Mouse (Mus musculus) intestine, embryonic 15.5 days (tissue): ENCODE measurements at regions not wholly inside any gene's neighbourhood (a gene's known extent, or its start where the extent isn't known, plus 50 kb on each side); places are given as distances from the start of the nearest gene placed in this dataset.
A peak's percentile ranks its signal among the peaks of the same experiment; 100 is the strongest.

ENCODE experiments used
- ATAC-seq: fragments of 200-750 bp; cut with Nextera tagmentation; 2 replicates; pipeline ENCODE4 v1.8.0; 2017; ENCODE audit warnings: moderate TSS enrichment, moderate library complexity
- H3K27ac ChIP-seq: fragments of 300-500 bp; sonication (generic); 2 replicates; pipeline ENCODE4 v1.5.1; 2015; ENCODE audit warnings: mild to moderate bottlenecking, inconsistent platforms
- H3K27me3 ChIP-seq: fragments of 300-500 bp; sonication (generic); replicated peaks from 2 replicates; pipeline ENCODE4 v1.6.1; 2015; ENCODE audit warnings: inconsistent platforms
- H3K36me3 ChIP-seq: fragments of 300-500 bp; sonication (generic); 2 replicates; pipeline ENCODE4 v1.6.1; 2015; ENCODE audit warnings: inconsistent platforms
- H3K4me1 ChIP-seq: fragments of 300-500 bp; sonication (generic); replicated peaks from 2 replicates; pipeline ENCODE4 v1.6.1; 2015; ENCODE audit warnings: inconsistent platforms
- H3K4me2 ChIP-seq: fragments of 300-500 bp; sonication (generic); replicated peaks from 2 replicates; pipeline ENCODE4 v1.6.1; 2015; ENCODE audit warnings: mild to moderate bottlenecking, inconsistent platforms
- H3K4me3 ChIP-seq: fragments of 300-500 bp; sonication (generic); replicated peaks from 2 replicates; pipeline ENCODE4 v1.5.1; 2015; ENCODE audit warnings: inconsistent platforms
- H3K9ac ChIP-seq: fragments of 300-500 bp; sonication (generic); 2 replicates; pipeline ENCODE4 v1.6.1; 2015; ENCODE audit warnings: inconsistent platforms
- H3K9me3 ChIP-seq: fragments of 300-500 bp; sonication (generic); 2 replicates; pipeline ENCODE4 v1.6.1; 2016; ENCODE audit warnings: inconsistent platforms
- WGBS: fragments of 180-500 bp; shearing (Covaris S2); methylation state at CpG from one replicate; pipeline ENCODE4 v1.1.7; 2015; 5-methylcytosine and 5-hydroxymethylcytosine counted together

GRCm38 (mm10) chr1:165050176-165050575, 110.4 kb downstream of the Tbx19 start:
- H3K4me1 ChIP-seq: peaks cover 10% of the 10 kb centered on the region
- WGBS: 76% methylated on average over 4 of the region's 4 CpGs
- H3K4me2 ChIP-seq: no peak overlapping the region
- no peaks in the 10 kb centered on the region for H3K36me3 ChIP-seq
- H3K27ac ChIP-seq: no peak overlapping the region
- no peak overlapping the region for H3K9ac ChIP-seq
- no peak overlapping the region for H3K4me3 ChIP-seq
- H3K9me3 ChIP-seq: no peaks in the 10 kb centered on the region
- no peak for ATAC-seq
- no peaks in the 10 kb centered on the region for H3K27me3 ChIP-seq

GRCm38 (mm10) chr1:165046637-165047036, 111.3 kb upstream of the Xcl1 start:
- Histone ChIP-seq H3K9ac (no peak overlapping the region; the same call in 1 of the 2 replicates), H3K4me2 (peak overlapping the region; percentile 40; the same call in 1 of the 2 replicates), H3K27ac (peak overlapping the region; percentile 83), H3K36me3 (no peaks in the 10 kb centered on the region), H3K4me3 (no peak overlapping the region), H3K9me3 (no peaks in the 10 kb centered on the region), H3K4me1 (peaks cover 10% of the 10 kb centered on the region), H3K27me3 (no peaks in the 10 kb centered on the region)
- 8% methylated on average over 7 of the region's 7 CpGs for WGBS
- peak; percentile 97 for ATAC-seq

DNA sequence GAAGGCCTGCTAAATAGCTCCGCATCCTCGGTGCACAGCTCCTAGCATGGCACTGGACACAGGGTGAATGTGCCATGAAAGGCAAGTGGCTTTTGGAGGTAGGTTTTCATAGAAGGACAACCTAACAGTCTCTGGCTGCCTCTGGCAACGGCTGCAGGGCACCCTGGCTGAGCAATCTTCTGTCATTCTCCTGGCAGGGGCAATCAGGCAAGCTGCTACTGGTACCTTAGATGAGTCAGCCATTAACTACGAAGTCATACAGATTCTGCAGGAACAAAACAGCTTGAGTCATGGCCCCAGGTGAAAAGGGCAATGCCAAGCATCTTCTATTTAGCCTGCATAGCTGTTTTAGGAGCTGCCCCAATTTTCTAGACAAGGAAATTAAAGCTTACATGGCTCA, 110.7 kb upstream of the Xcl1 start:
- H3K27me3 ChIP-seq: no peaks in the 10 kb centered on the region
- H3K36me3 ChIP-seq: no peaks in the 10 kb centered on the region
- peak overlapping the region; percentile 29; the same call in 1 of the 2 replicates for H3K27ac ChIP-seq
- peak; percentile 55 for ATAC-seq
- H3K9ac ChIP-seq: no peak overlapping the region
- H3K4me1 ChIP-seq: peaks cover 10% of the 10 kb centered on the region
- no peak overlapping the region for H3K4me3 ChIP-seq
- 51% methylated on average over 4 of the region's 4 CpGs for WGBS
- H3K4me2 ChIP-seq: no peak overlapping the region
- H3K9me3 ChIP-seq: no peaks in the 10 kb centered on the region

GRCm38 (mm10) chr1:165043361-165043760, 108.0 kb upstream of the Xcl1 start:
- H3K9me3 ChIP-seq: no peaks in the 10 kb centered on the region
- no peak overlapping the region for H3K4me3 ChIP-seq
- no peaks in the 10 kb centered on the region for H3K36me3 ChIP-seq
- H3K27me3 ChIP-seq: no peaks in the 10 kb centered on the region
- no peak for ATAC-seq
- no peak overlapping the region for H3K4me2 ChIP-seq
- H3K27ac ChIP-seq: no peak overlapping the region
- peaks cover 10% of the 10 kb centered on the region for H3K4me1 ChIP-seq
- H3K9ac ChIP-seq: no peak overlapping the region
- WGBS: 50% methylated on average over 3 of the region's 3 CpGs

- Histone ChIP-seq H3K27ac (no peak overlapping the region), H3K9me3 (no peaks in the 10 kb centered on the region), H3K4me3 (no peak overlapping the region), H3K36me3 (no peaks in the 10 kb centered on the region), H3K4me2 (no peak overlapping the region), H3K9ac (no peak overlapping the region), H3K4me1 (peaks cover 10% of the 10 kb centered on the region), H3K27me3 (no peaks in the 10 kb centered on the region)
- 81% methylated on average over 2 of the region's 2 CpGs for WGBS
- no peak for ATAC-seq
These were observed 106.8 kb upstream of the Xcl1 start for GRCm38 (mm10) chr1:165042105-165042504.

DNA sequence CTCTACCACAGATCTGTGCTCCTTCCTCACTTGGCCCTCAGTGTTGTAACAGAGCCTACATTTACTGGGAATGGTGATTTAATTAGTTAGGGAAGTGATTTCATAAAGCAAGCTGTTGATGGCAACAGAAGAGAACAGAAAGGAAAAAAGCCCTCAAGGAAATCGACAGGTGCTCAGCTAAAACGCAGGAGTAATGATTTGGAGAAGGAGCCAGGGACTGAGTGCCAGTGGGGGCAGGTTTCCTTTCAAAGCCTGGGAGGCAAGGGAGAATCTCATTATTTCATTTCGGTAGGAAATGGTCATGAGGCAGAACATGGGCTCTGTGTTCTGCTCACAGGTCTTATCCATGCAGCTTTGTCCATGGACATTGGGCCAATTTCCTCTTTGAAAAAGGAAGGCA, 101.3 kb upstream of the Xcl1 start:
- 74% methylated on average over 3 of the region's 3 CpGs for WGBS
- H3K36me3 ChIP-seq: no peaks in the 10 kb centered on the region
- no peaks in the 10 kb centered on the region for H3K27me3 ChIP-seq
- no peaks in the 10 kb centered on the region for H3K4me1 ChIP-seq
- H3K4me2 ChIP-seq: no peak overlapping the region
- ATAC-seq: no peak
- H3K27ac ChIP-seq: no peak overlapping the region
- no peak overlapping the region for H3K9ac ChIP-seq
- no peak overlapping the region for H3K4me3 ChIP-seq
- H3K9me3 ChIP-seq: no peaks in the 10 kb centered on the region

DNA sequence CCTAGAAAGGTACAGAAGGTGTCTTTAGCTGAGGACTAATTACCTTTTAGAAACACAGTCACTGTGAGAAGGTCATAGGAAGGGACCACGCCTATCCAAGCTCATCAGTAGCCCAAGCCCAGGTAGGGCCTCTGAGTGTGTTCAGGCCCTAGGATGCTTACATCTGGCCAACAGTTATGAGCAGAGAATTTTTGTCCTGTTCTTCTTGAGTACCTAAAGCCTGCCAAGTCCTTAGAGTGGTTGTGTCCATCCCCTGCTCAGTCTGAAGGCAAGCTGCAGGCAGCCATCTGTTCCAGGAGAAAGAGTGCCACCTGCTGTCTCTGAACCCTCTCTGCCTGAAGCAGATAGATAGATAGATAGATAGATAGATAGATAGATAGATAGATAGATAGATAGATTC, 100.3 kb upstream of the Xcl1 start:
- no peaks in the 10 kb centered on the region for H3K9me3 ChIP-seq
- WGBS: 77% methylated on average over 1 of the region's 1 CpGs
- peak; percentile 62 for ATAC-seq
- H3K27me3 ChIP-seq: no peaks in the 10 kb centered on the region
- no peak overlapping the region for H3K4me2 ChIP-seq
- H3K9ac ChIP-seq: no peak overlapping the region
- H3K4me3 ChIP-seq: no peak overlapping the region
- H3K27ac ChIP-seq: no peak overlapping the region
- H3K36me3 ChIP-seq: no peaks in the 10 kb centered on the region
- no peaks in the 10 kb centered on the region for H3K4me1 ChIP-seq

DNA sequence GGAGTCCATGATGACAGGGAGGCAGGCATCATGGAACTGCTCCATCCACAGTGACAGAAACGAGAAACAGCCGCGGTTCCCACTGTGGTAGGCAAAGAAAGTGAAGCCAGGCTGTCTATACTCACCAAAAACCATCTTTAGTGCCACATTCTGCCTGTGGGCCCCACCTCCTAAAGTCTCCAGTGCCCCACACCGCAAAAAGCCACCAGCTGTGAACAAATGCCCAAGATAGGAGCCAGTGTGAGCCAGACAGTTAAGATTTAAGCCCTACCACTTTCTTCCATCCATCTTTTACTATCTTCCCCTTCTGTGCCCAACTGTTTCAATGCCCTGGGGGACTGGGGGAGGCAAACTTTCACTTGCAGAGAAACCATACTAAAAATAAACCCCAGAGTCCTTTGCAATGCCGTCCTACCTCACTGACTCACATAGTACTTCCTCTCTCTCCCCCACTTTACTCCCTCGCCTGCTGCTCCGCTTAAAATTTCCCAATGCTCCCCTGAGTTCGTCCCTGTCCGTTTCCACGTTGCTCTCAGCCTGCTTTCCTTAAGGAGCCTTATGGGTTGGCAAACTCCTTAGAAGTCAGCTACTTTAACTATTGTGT, 85.7 kb upstream of the Xcl1 start:
- 63% methylated on average over 10 of the region's 10 CpGs for WGBS
- Histone ChIP-seq H3K4me2 (no peak overlapping the region), H3K4me1 (no peaks in the 10 kb centered on the region), H3K27ac (no peak overlapping the region), H3K27me3 (no peaks in the 10 kb centered on the region), H3K9me3 (no peaks in the 10 kb centered on the region), H3K4me3 (no peak overlapping the region), H3K9ac (no peak overlapping the region), H3K36me3 (no peaks in the 10 kb centered on the region)
- ATAC-seq: no peak

DNA sequence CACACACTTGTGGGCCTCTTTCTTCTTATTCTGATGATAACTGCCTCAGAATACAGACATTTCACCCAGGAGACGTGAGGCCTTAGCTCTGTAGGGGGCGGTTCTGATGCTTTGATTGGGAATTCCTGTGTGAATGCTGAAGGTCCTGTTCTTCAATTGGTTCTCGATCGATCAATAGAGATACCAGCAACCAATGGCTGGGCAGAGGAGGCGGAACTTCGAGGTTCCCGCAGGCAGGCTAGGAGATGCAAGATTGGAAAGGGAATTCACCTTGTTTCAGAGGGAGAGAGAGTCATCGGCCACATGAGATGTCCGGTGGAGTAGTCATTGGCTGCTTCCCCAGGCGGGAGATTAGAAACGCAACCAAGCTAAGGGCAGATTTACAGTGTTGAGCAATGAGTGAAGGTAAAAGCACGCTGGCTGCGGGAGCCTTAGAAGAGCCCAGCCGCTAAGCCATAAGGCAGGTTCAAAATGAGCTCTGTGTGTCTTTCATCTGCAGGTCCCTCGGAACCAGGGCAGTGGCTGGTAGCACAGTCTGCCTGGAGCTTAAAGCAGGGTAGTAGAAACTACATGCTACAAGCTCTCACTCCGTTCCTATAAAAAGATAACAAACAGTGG, 83.5 kb upstream of the Xcl1 start:
- Histone ChIP-seq H3K27me3 (no peaks in the 10 kb centered on the region), H3K9ac (0 out of 2 replicates have a peak overlapping the region, but pooled peaks have one; percentile 11), H3K4me2 (peak overlapping the region; percentile 59), H3K36me3 (no peaks in the 10 kb centered on the region), H3K4me1 (no peaks in the 10 kb centered on the region), H3K4me3 (peak overlapping the region; percentile 32), H3K9me3 (no peaks in the 10 kb centered on the region), H3K27ac (peak overlapping the region; percentile 57)
- WGBS: 19% methylated on average over 16 of the region's 16 CpGs
- peak; percentile 95 for ATAC-seq

- Histone ChIP-seq H3K4me1 (no peaks in the 10 kb centered on the region), H3K9me3 (no peaks in the 10 kb centered on the region), H3K4me3 (no peak overlapping the region), H3K9ac (no peak overlapping the region), H3K27ac (no peak overlapping the region), H3K27me3 (no peaks in the 10 kb centered on the region), H3K36me3 (no peaks in the 10 kb centered on the region), H3K4me2 (no peak overlapping the region)
- 86% methylated on average over 4 of the region's 4 CpGs for WGBS
- 0 out of 2 replicates have a peak, but pooled peaks have one; percentile 10 for ATAC-seq
These were observed 82.9 kb upstream of the Xcl1 start for GRCm38 (mm10) chr1:165018236-165018635.

DNA sequence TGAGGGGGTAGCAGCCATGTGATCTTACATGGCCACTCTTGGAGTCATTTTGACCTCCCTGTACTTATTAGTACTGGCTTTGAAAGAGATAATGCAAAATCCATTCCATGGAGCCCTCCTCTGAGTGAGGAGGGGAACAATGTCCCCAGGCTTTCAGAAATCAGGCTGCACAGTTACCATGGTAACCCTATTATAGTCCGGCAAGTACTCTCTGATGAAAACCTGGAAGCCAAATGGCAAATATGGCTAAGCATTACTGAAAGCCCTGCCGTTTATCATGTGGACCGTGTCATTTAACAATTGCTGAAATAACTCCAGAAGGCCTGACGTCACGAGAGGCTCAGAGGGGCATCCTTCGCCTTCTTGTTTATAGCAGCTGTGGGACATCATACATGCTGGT, 82.5 kb upstream of the Xcl1 start:
- H3K9me3 ChIP-seq: no peaks in the 10 kb centered on the region
- no peak overlapping the region for H3K9ac ChIP-seq
- no peaks in the 10 kb centered on the region for H3K4me1 ChIP-seq
- no peaks in the 10 kb centered on the region for H3K27me3 ChIP-seq
- no peak overlapping the region for H3K4me2 ChIP-seq
- no peak overlapping the region for H3K4me3 ChIP-seq
- no peak overlapping the region for H3K27ac ChIP-seq
- WGBS: 73% methylated on average over 6 of the region's 6 CpGs
- no peak for ATAC-seq
- no peaks in the 10 kb centered on the region for H3K36me3 ChIP-seq

DNA sequence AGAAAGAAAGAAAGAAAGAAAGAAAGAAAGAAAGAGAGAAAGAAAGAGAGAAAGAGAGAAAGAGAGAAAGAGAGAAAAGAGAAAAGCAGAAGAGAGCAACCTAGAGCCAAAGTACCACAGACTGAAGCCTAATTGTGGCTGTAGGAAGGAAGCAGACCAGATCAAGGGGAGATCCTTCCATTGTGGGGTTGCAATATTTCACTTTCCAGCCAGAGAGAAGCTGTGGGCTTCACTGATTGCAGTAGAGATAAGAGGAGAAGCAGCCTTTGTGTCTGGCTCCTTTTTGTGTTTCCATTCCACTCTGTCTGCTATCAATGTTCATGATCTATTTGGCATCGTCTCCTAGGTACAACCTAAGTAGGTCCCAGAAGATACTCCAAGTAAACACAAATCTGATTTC, 79.0 kb upstream of the Xcl1 start:
- Histone ChIP-seq H3K4me1 (0 out of 2 replicates have a peak, but pooled peaks cover 2% of the 10 kb centered on the region), H3K9me3 (no peaks in the 10 kb centered on the region), H3K27me3 (no peaks in the 10 kb centered on the region), H3K9ac (no peak overlapping the region), H3K36me3 (no peaks in the 10 kb centered on the region), H3K27ac (no peak overlapping the region), H3K4me3 (no peak overlapping the region), H3K4me2 (no peak overlapping the region)
- 54% methylated on average over 1 of the region's 1 CpGs for WGBS
- ATAC-seq: no peak

GRCm38 (mm10) chr1:165013428-165013827, 78.1 kb upstream of the Xcl1 start:
- Histone ChIP-seq H3K4me3 (no peak overlapping the region), H3K9me3 (no peaks in the 10 kb centered on the region), H3K27me3 (no peaks in the 10 kb centered on the region), H3K27ac (no peak overlapping the region), H3K4me2 (no peak overlapping the region), H3K9ac (no peak overlapping the region), H3K4me1 (0 out of 2 replicates have a peak, but pooled peaks cover 2% of the 10 kb centered on the region), H3K36me3 (no peaks in the 10 kb centered on the region)
- ATAC-seq: no peak
- 45% methylated on average over 2 of the region's 2 CpGs for WGBS
